Mouse (Mus musculus): ENCODE measurements at regions not wholly inside any gene's neighbourhood (a gene's known extent, or its start where the extent isn't known, plus 50 kb on each side); places are given as distances from the start of the nearest gene placed in this dataset.

- no peak for DNase-seq
- WGBS: 54% methylated on average over 3 of the region's 3 CpGs
- Histone ChIP-seq H3K4me3 (replicated peaks; ENCODE audit: extremely low read depth, low read depth, low read length) (no peak overlapping the region), H3K4me1 (ENCODE audit: control insufficient read depth, insufficient read depth, low read length) (no peaks in the 10 kb centered on the region)
- TF ChIP-seq CTCF (IDR thresholded peaks at IDR 0.05; ENCODE audit: insufficient read depth, low read length): no peak
- no peak for TF ChIP-seq POLR2A (IDR thresholded peaks at IDR 0.05; ENCODE audit: borderline replicate concordance, extremely low read depth, low read depth, low read length)
Observed at GRCm38 (mm10) chrX:13014051-13014450, 57.2 kb upstream of the Usp9x start.

DNA sequence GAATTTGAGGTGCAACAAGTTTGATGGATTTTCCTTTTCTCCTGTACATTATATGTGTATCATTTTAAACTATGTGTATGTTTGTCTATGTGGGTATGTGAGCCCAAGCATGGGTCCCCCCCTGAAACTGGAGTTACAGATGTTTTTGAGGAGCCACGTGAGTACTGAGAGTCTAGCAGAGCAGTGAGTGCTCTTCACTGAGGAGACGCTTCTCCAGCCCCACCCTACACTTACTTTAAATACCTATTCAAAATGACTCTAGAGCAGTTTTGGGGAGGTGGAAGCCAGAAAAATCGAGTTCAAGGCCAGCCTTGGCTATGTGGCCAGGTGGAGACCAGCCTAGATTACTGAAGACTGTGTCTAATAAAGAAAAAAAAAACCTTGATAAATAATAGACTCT lies 58.2 kb upstream of the Usp9x start:
- TF ChIP-seq CTCF (IDR thresholded peaks at IDR 0.05; ENCODE audit: insufficient read depth, low read length) (no peak), POLR2A (IDR thresholded peaks at IDR 0.05; ENCODE audit: borderline replicate concordance, extremely low read depth, low read depth, low read length) (no peak)
- WGBS: 56% methylated on average over 3 of the region's 3 CpGs
- no peak for DNase-seq
- no peak overlapping the region for H3K4me3 ChIP-seq (replicated peaks; ENCODE audit: extremely low read depth, low read depth, low read length)
- no peaks in the 10 kb centered on the region for H3K4me1 ChIP-seq (ENCODE audit: control insufficient read depth, insufficient read depth, low read length)

- 47% methylated on average over 7 of the region's 7 CpGs for WGBS
- DNase-seq: no peak
- no peaks in the 10 kb centered on the region for H3K4me1 ChIP-seq (ENCODE audit: control insufficient read depth, insufficient read depth, low read length)
- TF ChIP-seq CTCF (IDR thresholded peaks at IDR 0.05; ENCODE audit: insufficient read depth, low read length) (no peak), POLR2A (IDR thresholded peaks at IDR 0.05; ENCODE audit: borderline replicate concordance, extremely low read depth, low read depth, low read length) (no peak)
- no peak overlapping the region for H3K4me3 ChIP-seq (replicated peaks; ENCODE audit: extremely low read depth, low read depth, low read length)
Observed at GRCm38 (mm10) chrX:12990777-12991176, 80.5 kb upstream of the Usp9x start.

DNA sequence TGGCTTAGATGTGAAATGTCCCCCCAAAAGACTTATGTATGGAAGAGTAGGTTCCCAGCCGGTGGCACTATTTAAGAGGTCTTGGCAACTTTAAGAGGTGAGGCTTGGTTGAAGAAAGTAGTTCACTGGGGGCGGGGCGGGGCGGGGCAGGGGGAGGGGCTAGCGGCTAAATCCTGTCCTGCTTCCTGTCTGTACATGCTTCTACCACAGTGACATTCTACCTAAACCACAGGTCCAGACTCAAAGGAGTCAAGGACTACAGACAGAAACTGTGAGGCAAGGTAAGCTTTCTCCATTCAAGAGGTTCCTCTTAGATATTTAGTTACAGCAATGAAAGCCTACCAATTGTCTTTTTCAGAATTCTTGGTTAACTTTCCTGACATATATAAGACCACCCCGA lies 93.6 kb upstream of the Usp9x start:
- no peaks in the 10 kb centered on the region for H3K4me1 ChIP-seq (ENCODE audit: control insufficient read depth, insufficient read depth, low read length)
- H3K4me3 ChIP-seq (replicated peaks; ENCODE audit: extremely low read depth, low read depth, low read length): no peak overlapping the region
- WGBS: 58% methylated on average over 6 of the region's 6 CpGs
- no peak for DNase-seq
- TF ChIP-seq POLR2A (IDR thresholded peaks at IDR 0.05; ENCODE audit: borderline replicate concordance, extremely low read depth, low read depth, low read length): no peak
- TF ChIP-seq CTCF (IDR thresholded peaks at IDR 0.05; ENCODE audit: insufficient read depth, low read length): no peak

DNA sequence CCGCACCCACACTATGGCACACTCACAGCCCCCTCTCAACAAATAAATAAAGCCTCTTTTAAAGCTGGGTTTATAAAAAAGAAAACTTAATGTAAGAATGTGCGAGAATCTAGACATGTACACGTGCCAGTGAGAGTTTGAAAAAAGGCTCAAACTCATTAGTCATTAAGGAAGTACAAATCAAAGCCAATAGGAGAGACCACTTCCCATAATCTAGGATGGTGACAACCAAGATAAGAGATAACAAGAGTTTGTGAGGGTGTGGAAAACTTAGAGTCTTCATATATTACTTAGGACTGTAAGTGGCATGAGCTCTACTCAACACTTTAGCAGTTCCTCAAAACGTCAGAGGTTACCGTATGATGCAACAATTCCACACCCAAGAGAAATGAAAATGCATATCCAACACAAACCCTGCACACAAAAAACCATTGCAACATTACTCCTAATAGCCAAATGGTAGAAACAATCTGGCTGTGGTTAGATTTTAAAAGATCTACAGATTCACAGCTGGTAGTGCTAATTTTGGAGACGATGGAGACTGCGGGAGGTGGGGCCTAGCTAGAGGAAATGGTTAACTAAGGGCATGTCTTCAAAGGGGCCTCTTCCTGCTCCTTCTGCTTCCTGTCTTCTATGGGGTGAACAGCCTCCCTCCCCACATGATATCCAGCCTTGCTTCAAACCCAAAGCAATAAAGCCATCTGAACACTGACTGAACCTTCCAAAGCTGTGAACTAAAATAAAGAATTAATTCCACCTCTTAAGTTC lies 102.1 kb upstream of the Usp9x start:
- H3K4me1 ChIP-seq (ENCODE audit: control insufficient read depth, insufficient read depth, low read length): no peaks in the 10 kb centered on the region
- WGBS: 73% methylated on average over 7 of the region's 7 CpGs
- no peak for DNase-seq
- no peak overlapping the region for H3K4me3 ChIP-seq (replicated peaks; ENCODE audit: extremely low read depth, low read depth, low read length)
- TF ChIP-seq POLR2A (IDR thresholded peaks at IDR 0.05; ENCODE audit: borderline replicate concordance, extremely low read depth, low read depth, low read length): no peak
- TF ChIP-seq CTCF (IDR thresholded peaks at IDR 0.05; ENCODE audit: insufficient read depth, low read length): no peak

DNA sequence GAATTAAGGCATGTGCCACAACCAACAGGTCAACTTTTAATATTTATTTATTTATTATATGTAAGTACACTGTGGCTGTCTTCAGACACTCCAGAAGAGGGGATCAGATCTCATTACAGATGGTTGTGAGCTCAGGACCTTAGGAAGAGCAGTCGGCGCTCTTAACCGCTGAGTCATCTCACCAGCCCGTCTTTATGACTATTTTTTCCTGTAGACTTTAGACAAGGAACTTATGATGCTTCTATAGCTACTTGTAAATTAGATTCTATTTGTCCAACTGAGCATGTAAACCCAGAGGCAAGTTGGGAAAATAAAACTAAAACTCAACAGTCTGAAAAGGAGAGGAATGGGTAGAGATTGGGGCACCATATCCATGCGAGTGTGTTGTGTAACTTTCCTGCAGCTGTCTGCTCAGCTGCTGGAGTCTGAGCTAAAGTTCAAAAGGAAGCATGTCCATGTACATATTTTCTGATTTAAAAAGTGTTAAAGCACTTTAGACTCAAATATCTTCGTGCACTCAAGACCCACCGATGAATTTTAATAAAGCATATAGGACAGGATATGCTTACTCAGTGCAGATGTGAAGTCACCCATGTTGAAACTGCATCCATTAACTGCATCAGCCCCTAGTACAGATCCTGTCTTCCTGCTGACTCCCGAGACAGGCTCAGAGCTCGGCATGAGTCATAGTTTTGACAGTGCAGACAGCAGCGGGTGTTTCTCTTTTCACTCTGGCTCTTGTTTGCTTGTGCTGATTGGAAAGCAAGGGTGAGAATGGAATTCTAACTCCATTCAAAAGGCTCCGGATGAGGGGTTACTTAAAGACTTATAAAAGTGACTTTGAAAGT lies 111.6 kb upstream of the Usp9x start:
- Histone ChIP-seq H3K4me1 (ENCODE audit: control insufficient read depth, insufficient read depth, low read length) (no peaks in the 10 kb centered on the region), H3K4me3 (replicated peaks; ENCODE audit: extremely low read depth, low read depth, low read length) (no peak overlapping the region)
- DNase-seq: no peak
- TF ChIP-seq POLR2A (IDR thresholded peaks at IDR 0.05; ENCODE audit: borderline replicate concordance, extremely low read depth, low read depth, low read length) (no peak), CTCF (IDR thresholded peaks at IDR 0.05; ENCODE audit: insufficient read depth, low read length) (no peak)
- WGBS: 63% methylated on average over 11 of the region's 11 CpGs

DNA sequence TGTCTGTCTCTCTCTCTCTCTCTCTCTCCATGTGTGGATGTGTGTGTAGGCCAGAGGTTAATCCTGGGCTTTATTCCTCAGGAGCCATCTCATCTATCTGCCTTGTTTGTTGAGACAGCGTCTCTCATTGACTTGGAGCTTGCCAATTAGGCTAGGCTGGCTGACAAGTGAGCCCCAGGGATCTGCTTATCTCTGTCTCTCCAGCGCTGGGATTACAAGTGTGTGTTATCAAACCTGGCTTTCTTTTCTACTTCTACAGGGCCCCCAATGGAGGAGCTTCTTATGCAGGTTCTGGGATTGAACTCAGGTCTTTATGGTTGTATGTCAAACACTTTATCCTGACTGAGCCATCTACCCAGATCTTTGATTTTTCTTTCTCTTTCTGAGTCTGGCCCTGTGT lies 112.4 kb upstream of the Usp9x start:
- WGBS: 70% methylated on average over 2 of the region's 2 CpGs
- Histone ChIP-seq H3K4me3 (replicated peaks; ENCODE audit: extremely low read depth, low read depth, low read length) (no peak overlapping the region), H3K4me1 (ENCODE audit: control insufficient read depth, insufficient read depth, low read length) (no peaks in the 10 kb centered on the region)
- no peak for DNase-seq
- no peak for TF ChIP-seq POLR2A (IDR thresholded peaks at IDR 0.05; ENCODE audit: borderline replicate concordance, extremely low read depth, low read depth, low read length)
- TF ChIP-seq CTCF (IDR thresholded peaks at IDR 0.05; ENCODE audit: insufficient read depth, low read length): no peak

GRCm38 (mm10) chrX:12950928-12951660 lies 120.2 kb upstream of the Usp9x start:
- TF ChIP-seq CTCF (IDR thresholded peaks at IDR 0.05; ENCODE audit: insufficient read depth, low read length): no peak
- no peak for TF ChIP-seq POLR2A (IDR thresholded peaks at IDR 0.05; ENCODE audit: borderline replicate concordance, extremely low read depth, low read depth, low read length)
- Histone ChIP-seq H3K4me1 (ENCODE audit: control insufficient read depth, insufficient read depth, low read length) (no peaks in the 10 kb centered on the region), H3K4me3 (replicated peaks; ENCODE audit: extremely low read depth, low read depth, low read length) (no peak overlapping the region)
- DNase-seq: no peak
- 70% methylated on average over 7 of the region's 7 CpGs for WGBS

GRCm38 (mm10) chrX:12942451-12942850 lies 128.8 kb upstream of the Usp9x start:
- no peak for DNase-seq

More at GRCm38 (mm10) chrX:12942451-12942850, 128.8 kb upstream of the Usp9x start:
- Histone ChIP-seq H3K4me3 (replicated peaks; ENCODE audit: extremely low read depth, low read depth, low read length) (no peak overlapping the region), H3K4me1 (ENCODE audit: control insufficient read depth, insufficient read depth, low read length) (no peaks in the 10 kb centered on the region)
- 84% methylated on average over 5 of the region's 5 CpGs for WGBS
- no peak for TF ChIP-seq POLR2A (IDR thresholded peaks at IDR 0.05; ENCODE audit: borderline replicate concordance, extremely low read depth, low read depth, low read length)
- TF ChIP-seq CTCF (IDR thresholded peaks at IDR 0.05; ENCODE audit: insufficient read depth, low read length): no peak
